Mouse (Mus musculus): ENCODE measurements around the gene Gm20388.
A peak's percentile ranks its signal among the peaks of the same experiment; 100 is the strongest.

Gene Gm20388

GRCm38 (mm10) chr8:122897200-122897599 is 2986.6 kb downstream of the Gm20388 start:
- DNase-seq: no peak

- DNase-seq: no peak
Measured at GRCm38 (mm10) chr8:122898018-122898417, 2987.4 kb downstream of the Gm20388 start.

GRCm38 (mm10) chr8:122898473-122898872 is 2987.8 kb downstream of the Gm20388 start:
- no peak for DNase-seq

- no peak for DNase-seq
Measured at GRCm38 (mm10) chr8:122899085-122899484, 2988.4 kb downstream of the Gm20388 start.

GRCm38 (mm10) chr8:122901476-122901875 is 2990.8 kb downstream of the Gm20388 start:
- no peak for DNase-seq

GRCm38 (mm10) chr8:122901892-122902515 is 2991.4 kb downstream of the Gm20388 start:
- DNase-seq: no peak

- DNase-seq: no peak
Measured at GRCm38 (mm10) chr8:122902581-122902980, 2991.9 kb downstream of the Gm20388 start.

GRCm38 (mm10) chr8:122903002-122903401 is 2992.4 kb downstream of the Gm20388 start:
- DNase-seq: no peak

GRCm38 (mm10) chr8:122904496-122904895 is 2993.9 kb downstream of the Gm20388 start:
- no peak for DNase-seq

GRCm38 (mm10) chr8:122905346-122905745 is 2994.7 kb downstream of the Gm20388 start:
- DNase-seq: no peak

GRCm38 (mm10) chr8:122906463-122907021 is 2995.9 kb downstream of the Gm20388 start:
- peak; percentile 52 to 70 for DNase-seq

GRCm38 (mm10) chr8:122912150-122912549 is 3001.5 kb downstream of the Gm20388 start:
- DNase-seq: no peak

GRCm38 (mm10) chr8:122912871-122913270 is 3002.2 kb downstream of the Gm20388 start:
- no peak for DNase-seq

- no peak for DNase-seq
Measured at GRCm38 (mm10) chr8:122916766-122917165, 3006.1 kb downstream of the Gm20388 start.

GRCm38 (mm10) chr8:122917531-122918392 is 3007.1 kb downstream of the Gm20388 start:
- no peak for DNase-seq

- DNase-seq: no peak
Measured at GRCm38 (mm10) chr8:122918438-122919107, 3007.9 kb downstream of the Gm20388 start.

- no peak for DNase-seq
Measured at GRCm38 (mm10) chr8:122920890-122921289, 3010.2 kb downstream of the Gm20388 start.

GRCm38 (mm10) chr8:122922945-122923344 is 3012.3 kb downstream of the Gm20388 start:
- DNase-seq: no peak

- DNase-seq: no peak
Measured at GRCm38 (mm10) chr8:122923431-122924090, 3012.9 kb downstream of the Gm20388 start.

GRCm38 (mm10) chr8:122924091-122924490 is 3013.4 kb downstream of the Gm20388 start:
- no peak for DNase-seq

- no peak for DNase-seq
Measured at GRCm38 (mm10) chr8:122925939-122926722, 3015.5 kb downstream of the Gm20388 start.

GRCm38 (mm10) chr8:122926782-122927181 is 3016.1 kb downstream of the Gm20388 start:
- no peak for DNase-seq
